Mouse (Mus musculus) myocyte (in vitro differentiated cells): Measurements from ENCODE around the gene Tpcn1. TPM values are rescaled to one million over a fixed set of nuclear protein-coding genes. Genes with fewer than 3 reads are reported as not detected.

ENCODE experiments used
- H3K27me3 ChIP-seq: one replicate; pipeline ENCODE4 v1.6.1; 2011; ENCODE audit not compliant: control insufficient read depth, insufficient read depth, insufficient read length
- H3K36me3 ChIP-seq: one replicate; pipeline ENCODE4 v1.6.1; 2011; ENCODE audit not compliant: control insufficient read depth, insufficient read depth
- H3K4me2 ChIP-seq: one replicate; pipeline ENCODE4 v1.6.1; 2011; ENCODE audit warnings: low read depth, control low read depth
- H3K4me3 ChIP-seq: one replicate; pipeline ENCODE4 v1.5.1; 2011; ENCODE audit warnings: mild to moderate bottlenecking, control low read depth, moderate library complexity
- H3K79me2 ChIP-seq: one replicate; pipeline ENCODE4 v1.6.1; 2011; ENCODE audit not compliant: control insufficient read depth, insufficient read depth
- H3ac ChIP-seq: one replicate; pipeline ENCODE4 v1.6.1; 2011; ENCODE audit not compliant: control insufficient read depth, insufficient read length
- CEBPB ChIP-seq: IDR thresholded peaks from 2 replicates; pipeline ENCODE4 v1.6.1; 2011; ENCODE audit warnings: mild to moderate bottlenecking, moderate library complexity; ENCODE audit not compliant: poor library complexity, insufficient read depth, severe bottlenecking
- E2F4 ChIP-seq: IDR thresholded peaks from one replicate; pipeline ENCODE4 v1.6.1; 2011; ENCODE audit warnings: mild to moderate bottlenecking, control low read depth, moderate library complexity; ENCODE audit not compliant: insufficient read depth
- MAX ChIP-seq: IDR thresholded peaks from one replicate; pipeline ENCODE4 v1.6.1; 2011; ENCODE audit warnings: low read depth, mild to moderate bottlenecking, control low read depth
- MYOD1 ChIP-seq, 3 experiments: IDR thresholded peaks; one replicate each; pipeline ENCODE4 v1.6.1; 2011; ENCODE audit warnings: control low read depth in 2 of 3, low read depth in 2 of 3, mild to moderate bottlenecking in 2 of 3, moderate library complexity in 1 of 3; ENCODE audit not compliant: insufficient read length in 2 of 3, control insufficient read depth in 1 of 3
- MYOG ChIP-seq, 3 experiments: IDR thresholded peaks; one replicate each; pipeline ENCODE4 v1.6.1; 2011; ENCODE audit warnings: control low read depth in 2 of 3, low read depth in 2 of 3, mild to moderate bottlenecking in 2 of 3; ENCODE audit not compliant: insufficient read length in 2 of 3, control insufficient read depth in 1 of 3, insufficient read depth in 1 of 3
- POLR2A ChIP-seq: IDR thresholded peaks from one replicate; pipeline ENCODE4 v1.6.1; 2011; ENCODE audit warnings: low read depth, mild to moderate bottlenecking, control low read depth, moderate library complexity; ENCODE audit not compliant: insufficient read length
- POLR2AphosphoS2 ChIP-seq: IDR thresholded peaks from one replicate; pipeline ENCODE4 v1.6.1; 2011; ENCODE audit warnings: low read depth, control low read depth; ENCODE audit not compliant: insufficient read length
- REST ChIP-seq: IDR thresholded peaks from one replicate; pipeline ENCODE4 v1.6.1; 2011; ENCODE audit warnings: mild to moderate bottlenecking, control low read depth, moderate library complexity; ENCODE audit not compliant: insufficient read depth, insufficient read length
- SRF ChIP-seq: IDR thresholded peaks from one replicate; pipeline ENCODE4 v1.6.1; 2011; ENCODE audit warnings: low read depth; ENCODE audit not compliant: control insufficient read depth, insufficient read length
- TCF12 ChIP-seq: IDR thresholded peaks from one replicate; pipeline ENCODE4 v1.6.1; 2011; ENCODE audit warnings: mild to moderate bottlenecking, control low read depth; ENCODE audit not compliant: poor library complexity, insufficient read depth, severe bottlenecking
- TCF3 ChIP-seq: IDR thresholded peaks from one replicate; pipeline ENCODE4 v1.6.1; 2011; ENCODE audit warnings: low read depth, control low read depth; ENCODE audit not compliant: insufficient read length
- USF1 ChIP-seq: IDR thresholded peaks from one replicate; pipeline ENCODE4 v1.6.1; 2011; ENCODE audit warnings: low read depth, mild to moderate bottlenecking, control low read depth, moderate library complexity
- polyA plus RNA-seq: library from polyadenylated mRNA; unstranded; fragments of >200 nt; fragmentation: generic; extraction: Trizol; gene quantifications from one replicate; pipeline ENCODE4 v1.2.1, GENCODE M21; 2012; ENCODE audit warnings: missing spikeins

Tpcn1 gene
- polyA plus RNA-seq, 1 experiment: 88.7 TPM

DNA sequence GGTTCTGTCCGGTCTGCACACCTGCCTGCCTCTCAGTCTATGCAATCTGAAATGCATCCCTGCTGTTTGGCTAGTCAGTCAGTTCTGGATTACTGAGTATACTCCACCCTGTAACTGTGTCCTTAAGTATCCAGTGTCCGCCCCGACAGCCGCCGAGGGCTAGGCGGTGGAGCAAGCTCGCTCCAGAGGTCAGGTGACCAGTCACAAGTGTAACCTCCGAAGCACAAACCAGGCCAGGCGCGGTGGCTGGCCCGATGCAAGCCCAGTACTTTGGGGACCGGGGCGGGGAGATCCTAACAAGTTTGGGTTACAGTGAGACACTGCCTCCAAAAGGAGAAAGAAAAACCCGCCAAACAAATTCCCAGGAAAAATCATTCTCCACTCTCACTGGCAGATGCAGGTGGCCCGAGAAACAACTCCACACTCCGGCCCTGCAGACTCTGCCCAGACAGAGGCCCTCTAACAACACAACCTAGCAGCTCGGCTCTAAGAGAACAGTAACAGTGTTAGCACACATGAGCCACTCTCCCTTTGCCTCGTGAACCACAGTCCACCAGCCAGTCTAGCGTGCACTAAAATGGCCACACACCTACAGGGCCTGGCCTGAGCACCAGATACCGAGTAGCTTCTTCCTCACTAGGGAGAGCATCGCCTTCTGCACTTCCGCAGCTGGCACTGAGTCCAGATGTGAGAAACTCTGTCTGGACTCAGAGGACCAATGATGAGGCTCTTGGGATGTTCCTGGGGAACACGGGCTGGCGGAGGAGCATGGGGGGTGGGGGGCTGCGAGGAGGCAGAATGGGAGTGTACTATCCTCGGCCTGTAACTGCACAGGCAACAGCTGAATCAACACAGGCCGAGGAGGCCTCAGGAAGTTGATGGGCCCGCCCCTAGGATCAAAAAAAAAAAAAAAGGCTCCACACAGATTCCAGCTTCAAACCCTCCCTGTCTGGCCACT is 25.2 kb downstream of the Tpcn1 start:
- no peak overlapping the region for H3K4me3 ChIP-seq
- TF ChIP-seq SRF (no peak), USF1 (peak; percentile 51), MYOG (IDR thresholded peaks at IDR 0.05; ENCODE audit: control insufficient read depth in 1 of 3, insufficient read depth in 1 of 3, insufficient read length in 2 of 3, low read depth in 2 of 3) (peak; percentile 53 to 90 (median 78)), CEBPB (0 out of 2 replicates have a peak, but pooled peaks have one; percentile 17), E2F4 (no peak), POLR2AphosphoS2 (peak; percentile 27), MYOD1 (IDR thresholded peaks at IDR 0.05; ENCODE audit: control insufficient read depth in 1 of 3, insufficient read length in 2 of 3, low read depth in 2 of 3) (peak; percentile 91 to 96 (median 94)), REST (no peak), TCF12 (peak; percentile 72), MAX (no peak), POLR2A (peak; percentile 50), TCF3 (peak; percentile 54)
- peaks cover 55% of the 10 kb centered on the region for H3K79me2 ChIP-seq
- H3K27me3 ChIP-seq: no peaks in the 10 kb centered on the region
- no peak overlapping the region for H3ac ChIP-seq
- H3K4me2 ChIP-seq: peak overlapping the region; percentile 74
- H3K36me3 ChIP-seq: no peaks in the 10 kb centered on the region

DNA sequence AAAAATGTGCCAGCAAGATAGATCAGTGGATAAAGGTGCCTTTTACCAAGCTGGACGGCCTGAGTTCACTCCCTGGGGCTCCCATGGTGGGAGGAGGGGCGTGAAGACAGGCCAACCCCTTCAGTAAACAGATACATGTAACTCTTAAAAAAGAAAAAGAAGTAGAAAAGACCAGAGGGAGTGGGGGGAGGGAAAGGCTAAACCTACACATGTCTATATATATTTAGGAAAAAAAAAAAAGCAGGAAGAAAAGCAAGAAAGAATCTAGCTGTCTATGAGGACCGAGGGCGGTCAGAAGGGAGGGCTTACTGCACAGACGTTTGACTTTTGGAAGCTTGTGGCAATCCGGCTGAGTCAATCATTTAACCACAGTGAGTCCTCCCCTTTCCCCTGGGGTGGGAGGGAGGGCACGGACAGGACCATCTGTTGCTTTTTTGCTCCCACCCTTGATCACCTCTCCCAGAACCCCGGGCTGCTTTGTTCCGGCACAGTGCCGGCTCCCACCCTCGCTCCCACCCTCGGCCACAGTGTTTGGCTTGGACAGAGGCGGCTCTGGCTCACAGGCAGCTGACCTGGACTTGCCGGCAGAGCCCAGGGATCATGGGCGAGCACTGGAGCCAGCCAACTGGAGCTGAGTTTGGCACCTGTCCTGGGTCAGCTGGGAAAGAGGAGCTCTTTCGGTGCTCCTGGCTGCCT is 27.7 kb downstream of the Tpcn1 start:
- Histone ChIP-seq H3K27me3 (no peaks in the 10 kb centered on the region), H3K4me2 (peak overlapping the region; percentile 88), H3K36me3 (peaks cover 19% of the 10 kb centered on the region), H3ac (peak overlapping the region; percentile 24), H3K79me2 (peaks cover 67% of the 10 kb centered on the region), H3K4me3 (peak overlapping the region; percentile 77)
- no peak for TF ChIP-seq USF1
- peak; percentile 34 for TF ChIP-seq TCF3
- no peak for TF ChIP-seq TCF12
- no peak for TF ChIP-seq MAX
- TF ChIP-seq CEBPB: no peak
- peak; percentile 48 for TF ChIP-seq POLR2AphosphoS2
- peak; percentile 40 to 96 (median 87) for TF ChIP-seq MYOG (IDR thresholded peaks at IDR 0.05; ENCODE audit: control insufficient read depth in 1 of 3, insufficient read depth in 1 of 3, insufficient read length in 2 of 3, low read depth in 2 of 3)
- TF ChIP-seq E2F4: no peak
- no peak for TF ChIP-seq REST
- peak; percentile 47 for TF ChIP-seq POLR2A
- TF ChIP-seq SRF: no peak
- TF ChIP-seq MYOD1 (IDR thresholded peaks at IDR 0.05; ENCODE audit: control insufficient read depth in 1 of 3, insufficient read length in 2 of 3, low read depth in 2 of 3): peak; percentile 31 to 89 (median 87)

- Histone ChIP-seq H3K4me2 (peak overlapping the region; percentile 87), H3K27me3 (no peaks in the 10 kb centered on the region), H3K79me2 (peaks cover 61% of the 10 kb centered on the region), H3K36me3 (peaks cover 24% of the 10 kb centered on the region), H3ac (peak overlapping the region; percentile 24), H3K4me3 (peak overlapping the region; percentile 77)
- no peak for TF ChIP-seq REST
- no peak for TF ChIP-seq MAX
- peak; percentile 38 for TF ChIP-seq POLR2A
Observed at GRCm38 (mm10) chr5:120560129-120560615, 28.3 kb downstream of the Tpcn1 start.

- peak overlapping the region; percentile 24 for H3ac ChIP-seq
- TF ChIP-seq MYOG (IDR thresholded peaks at IDR 0.05; ENCODE audit: control insufficient read depth in 1 of 3, insufficient read depth in 1 of 3, insufficient read length in 2 of 3, low read depth in 2 of 3) (no peak), MYOD1 (IDR thresholded peaks at IDR 0.05; ENCODE audit: control insufficient read depth in 1 of 3, insufficient read length in 2 of 3, low read depth in 2 of 3) (no peak), SRF (no peak), POLR2AphosphoS2 (peak; percentile 18), E2F4 (no peak), TCF3 (no peak), POLR2A (no peak), TCF12 (no peak), MAX (no peak), CEBPB (0 out of 2 replicates have a peak, but pooled peaks have one; percentile 19), USF1 (no peak), REST (no peak)
- peak overlapping the region; percentile 87 for H3K4me2 ChIP-seq
- H3K36me3 ChIP-seq: peaks cover 35% of the 10 kb centered on the region
- no peaks in the 10 kb centered on the region for H3K27me3 ChIP-seq
- H3K4me3 ChIP-seq: peak overlapping the region; percentile 77
- H3K79me2 ChIP-seq: peaks cover 48% of the 10 kb centered on the region
Observed at GRCm38 (mm10) chr5:120558762-120559161, 29.7 kb downstream of the Tpcn1 start.
